Mouse (Mus musculus): Measurements from ENCODE around the gene 1700016D06Rik.
"Not testable (repeated sequence)": the region's sequence is repeated elsewhere in the genome, so short reads cannot be mapped to it uniquely, and the experiment has no call there.

The 1700016D06Rik gene

DNA sequence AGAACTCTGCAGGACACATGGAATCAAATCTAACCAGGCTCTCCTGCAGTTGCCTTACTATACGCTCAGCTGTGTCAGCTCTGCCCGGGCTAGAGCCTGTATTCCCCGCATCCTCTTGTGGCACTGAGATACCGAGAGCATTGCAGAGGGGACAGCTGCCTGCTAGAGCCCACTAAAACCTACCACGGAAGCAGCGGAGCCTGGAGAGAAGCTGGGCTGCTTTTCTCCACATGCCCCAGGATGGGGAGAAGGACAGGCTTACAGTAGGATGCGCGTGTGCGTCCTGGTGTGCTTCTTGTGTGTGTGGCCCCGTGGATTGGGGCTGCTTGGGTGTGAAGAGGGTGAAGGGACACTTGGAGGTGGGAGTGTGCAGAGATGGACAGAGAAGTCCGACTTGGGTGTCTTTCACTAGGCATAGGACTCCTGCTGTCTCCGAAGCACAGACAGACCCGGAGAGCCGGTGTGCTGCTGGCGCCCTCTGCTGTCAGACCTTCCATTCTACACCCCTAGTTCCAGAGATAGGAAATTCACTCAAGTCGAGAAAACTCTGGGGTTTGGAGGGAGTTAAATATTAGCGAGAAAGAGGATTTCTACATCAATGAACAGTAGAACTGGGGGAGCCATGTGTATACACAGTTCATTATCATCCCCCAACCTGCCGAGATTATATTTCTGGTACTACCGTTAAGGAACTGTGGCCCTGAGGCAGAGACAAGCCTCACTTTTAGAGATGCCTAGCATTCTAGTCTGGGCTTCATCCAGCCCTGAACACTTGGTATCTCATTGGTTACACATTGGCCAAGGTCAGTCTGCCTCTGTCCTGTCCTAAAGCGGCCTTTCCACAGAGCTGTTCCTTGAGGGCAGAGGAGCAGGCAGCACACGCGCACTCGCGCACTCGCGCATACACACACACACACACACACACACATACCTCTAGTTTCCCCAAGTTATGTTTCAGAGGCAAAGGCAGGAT is 517 bp downstream of the 1700016D06Rik start:
- peak; percentile 72 to 83 for DNase-seq

DNA sequence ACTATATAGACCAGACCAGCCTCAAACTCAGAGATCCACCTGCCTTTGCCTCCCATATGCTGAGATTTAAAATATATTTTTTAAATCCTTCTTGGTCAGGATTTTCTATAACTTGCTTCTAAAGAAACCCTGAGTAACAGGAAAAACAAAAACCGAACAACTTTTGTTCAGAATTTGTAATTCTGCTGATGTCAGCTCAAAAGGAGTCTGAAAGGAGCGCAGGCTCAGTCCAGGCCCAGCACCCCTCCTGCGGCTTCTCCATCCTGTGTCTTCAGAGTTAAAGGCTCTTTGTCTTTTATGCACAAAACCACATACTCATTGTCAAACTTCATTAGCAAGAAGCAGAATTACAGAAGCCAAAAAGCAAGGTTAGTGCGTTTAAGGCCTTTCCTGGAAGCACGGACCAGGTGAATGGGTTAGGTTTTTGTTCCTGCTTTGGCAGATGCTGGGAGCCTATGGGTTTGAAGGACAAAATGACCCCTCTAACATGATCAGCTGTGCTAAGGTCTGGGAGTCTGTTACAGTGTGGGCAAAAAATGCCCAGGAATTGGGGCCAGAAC is 1.3 kb downstream of the 1700016D06Rik start:
- no peak for DNase-seq

DNA sequence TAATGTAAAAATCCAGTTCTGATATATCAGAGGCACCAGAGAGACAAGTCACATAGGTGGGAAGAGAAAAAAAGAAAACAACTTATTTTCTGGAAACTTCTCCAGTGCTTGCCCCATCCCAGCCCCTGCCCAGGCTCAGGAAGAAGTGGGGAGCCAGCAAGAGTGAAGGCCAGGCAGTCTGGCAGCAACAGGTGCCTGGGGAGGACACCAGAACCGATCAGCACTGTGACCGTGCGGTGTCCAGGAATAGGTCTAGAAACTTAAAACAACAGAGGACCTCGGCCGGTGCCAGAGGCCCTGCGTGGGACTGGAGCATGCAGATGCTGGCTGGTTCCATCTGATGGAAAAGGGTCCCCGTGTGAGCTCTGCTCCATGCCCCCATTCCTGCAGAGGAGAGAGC is 3.4 kb downstream of the 1700016D06Rik start:
- no peak for DNase-seq

DNA sequence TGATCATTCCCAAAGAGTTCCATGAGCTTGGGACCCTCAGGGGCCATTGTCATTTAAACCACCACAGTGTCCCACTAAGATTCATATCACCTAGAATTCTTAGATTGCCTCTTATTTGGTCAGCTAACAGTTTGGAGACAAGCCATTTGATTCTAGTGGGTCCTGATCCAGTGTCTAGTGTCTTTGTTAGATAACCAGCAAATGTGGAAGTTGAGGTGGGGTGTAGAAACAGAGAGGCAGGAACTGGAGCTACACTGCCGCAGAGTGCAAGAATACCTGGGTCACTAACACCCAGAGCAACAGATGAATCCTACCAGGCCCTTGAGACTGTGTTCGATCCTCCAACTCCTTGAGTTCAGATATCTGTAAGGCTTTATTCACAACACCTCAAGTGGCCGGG is 4.7 kb downstream of the 1700016D06Rik start:
- DNase-seq: no peak

DNA sequence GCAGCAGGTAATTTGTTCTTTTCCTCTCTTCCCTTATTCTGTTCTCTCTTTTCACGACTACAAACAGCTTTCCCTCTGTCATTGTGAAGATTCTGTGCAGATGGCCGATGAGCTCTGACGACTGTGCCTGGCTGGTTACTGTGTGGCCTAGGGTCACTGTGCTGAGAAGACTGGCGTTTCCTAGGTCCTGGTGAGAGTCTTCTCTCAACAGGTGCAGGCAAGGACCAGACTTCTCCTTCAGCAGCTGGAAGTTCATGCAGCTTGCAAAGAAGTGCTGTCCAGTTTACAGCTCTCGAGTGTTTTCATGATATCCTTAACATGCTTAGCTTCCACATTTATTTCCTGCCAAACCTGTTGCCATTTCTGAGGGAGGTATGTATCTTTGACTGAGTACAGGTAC is 6.9 kb downstream of the 1700016D06Rik start:
- no peak for DNase-seq

DNA sequence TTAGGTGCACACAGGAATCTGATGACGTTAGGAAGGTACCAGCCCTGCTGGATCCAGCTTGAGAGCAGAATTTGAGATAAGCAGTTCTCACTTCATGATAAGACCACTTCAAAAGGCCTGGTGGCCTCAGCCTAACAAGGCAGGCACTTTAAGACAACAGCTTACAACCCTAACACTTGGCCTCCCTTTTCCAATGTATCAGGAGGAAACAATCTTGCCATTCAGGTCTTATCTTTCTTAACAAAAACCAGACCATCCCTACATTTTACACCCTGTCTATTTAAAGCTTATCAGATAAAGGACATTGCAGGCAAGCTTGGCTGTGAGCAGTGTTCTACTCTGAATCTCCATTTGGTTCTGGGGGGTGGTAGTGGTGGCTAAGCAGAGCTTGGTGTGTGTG is 8.4 kb downstream of the 1700016D06Rik start:
- no peak for DNase-seq

DNA sequence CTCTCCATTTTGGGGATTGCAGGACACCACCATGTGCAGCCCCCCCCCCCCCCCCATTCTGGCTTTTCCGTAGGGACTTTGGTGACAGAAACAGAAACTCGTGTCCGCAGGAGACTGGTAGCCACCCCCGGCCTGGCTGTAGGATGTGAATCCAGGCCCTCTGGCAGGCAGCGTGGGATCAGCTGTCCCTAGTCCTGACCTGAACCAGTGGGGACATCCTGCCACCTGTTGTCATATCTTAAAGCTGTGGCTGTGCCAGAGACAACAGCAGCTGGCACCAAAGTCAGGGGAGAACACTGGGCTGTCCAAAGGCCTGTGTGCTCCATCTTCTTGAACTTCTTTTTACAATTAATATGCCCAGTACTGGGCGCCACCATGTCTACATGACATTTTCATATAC is 9.1 kb downstream of the 1700016D06Rik start:
- no peak for DNase-seq

DNA sequence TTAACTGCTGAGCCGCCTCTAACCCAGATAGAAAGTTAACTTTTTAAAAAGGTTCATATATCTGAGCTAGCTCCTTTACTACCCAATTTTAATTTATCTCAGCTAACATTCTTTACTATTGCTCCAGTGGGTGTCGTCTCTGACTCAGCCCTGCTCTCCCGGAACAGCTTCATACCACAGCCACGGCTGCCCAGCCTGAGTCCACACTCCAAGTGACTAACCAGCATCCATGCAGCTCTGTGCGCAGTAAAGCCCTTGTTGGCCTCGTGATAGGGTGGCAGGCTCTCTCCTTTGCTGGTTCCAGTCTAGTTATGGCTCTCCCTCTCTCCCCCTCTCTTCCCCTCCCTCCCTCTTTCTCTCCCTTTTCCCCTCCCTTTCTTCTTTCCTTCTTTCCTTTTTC is 9.6 kb downstream of the 1700016D06Rik start:
- DNase-seq: no peak

DNA sequence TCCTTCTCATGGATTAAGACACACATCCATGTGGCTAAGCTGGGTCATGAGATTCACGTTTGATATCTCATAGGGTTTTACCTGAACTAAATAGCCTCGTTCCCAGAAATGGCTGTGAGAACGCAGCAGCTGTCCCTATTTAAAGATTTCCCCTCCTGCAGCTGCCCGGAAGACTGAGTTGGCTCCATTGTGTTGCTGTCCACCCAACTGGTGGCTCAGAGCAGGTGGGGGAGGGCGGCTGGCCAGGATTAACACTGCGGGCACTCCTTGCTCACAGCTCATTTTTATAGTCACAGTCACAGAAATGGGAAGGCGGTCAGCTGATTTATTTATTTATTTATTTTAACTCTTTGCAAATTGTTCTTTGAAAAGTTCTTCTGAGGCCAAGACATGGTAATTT is 10.9 kb downstream of the 1700016D06Rik start:
- DNase-seq: no peak

DNA sequence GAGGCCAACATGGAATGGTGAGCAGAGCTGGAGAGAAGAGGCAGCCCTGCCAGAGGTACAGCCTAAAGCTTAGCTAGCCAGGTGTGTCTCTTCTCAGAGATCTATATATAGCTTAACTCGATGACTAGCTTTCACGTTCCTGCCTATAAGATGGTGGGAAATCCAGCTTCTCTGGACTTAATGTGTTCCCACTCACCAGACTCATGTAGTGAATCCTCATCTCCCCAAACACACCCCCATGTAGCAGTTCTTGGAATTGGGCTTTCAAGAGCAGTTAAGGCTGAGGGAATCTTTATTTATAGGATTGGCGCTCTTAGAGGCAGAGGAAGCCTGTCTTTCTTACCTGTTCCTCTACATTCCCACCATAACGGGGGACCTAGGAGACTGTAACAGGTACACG is 13.6 kb downstream of the 1700016D06Rik start:
- no peak for DNase-seq

DNA sequence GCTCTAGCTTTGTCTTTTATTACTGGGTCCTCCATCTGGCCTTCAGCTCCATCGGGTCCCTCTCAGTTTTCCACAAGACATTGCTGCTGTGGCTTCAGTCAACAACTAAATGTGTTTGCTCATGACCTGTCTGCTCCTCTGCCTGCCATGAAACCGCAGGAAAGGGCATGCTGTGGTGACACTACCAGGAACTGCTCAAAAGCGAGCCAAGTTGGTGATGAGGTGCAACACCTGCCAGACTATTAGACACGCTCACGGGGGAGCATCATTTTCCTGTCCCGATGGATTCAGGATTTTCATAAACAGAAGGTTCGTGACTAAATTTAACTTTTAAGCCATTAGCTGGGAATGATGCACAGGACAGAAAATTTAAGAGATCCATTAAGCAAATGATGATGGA is 16.3 kb downstream of the 1700016D06Rik start:
- DNase-seq: no peak

DNA sequence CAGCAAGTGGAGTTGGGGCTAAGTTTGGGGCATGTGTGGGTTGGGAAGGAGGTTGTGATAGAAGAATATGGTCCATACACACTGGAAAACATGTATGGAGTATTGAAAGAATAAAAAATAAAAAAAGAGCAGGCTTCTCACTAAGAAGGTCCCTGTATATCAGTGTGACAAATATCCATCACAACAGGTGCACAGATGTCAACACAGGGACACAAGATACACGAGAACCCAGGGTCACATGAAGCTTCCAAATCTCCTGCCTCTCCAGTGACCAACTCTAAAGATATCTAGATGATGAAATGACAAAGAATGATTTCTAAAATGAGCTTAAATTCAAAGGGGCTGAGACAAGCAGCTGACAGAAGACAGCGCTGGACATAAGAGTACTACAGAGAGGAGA is 32.6 kb downstream of the 1700016D06Rik start:
- DNase-seq: no peak

DNA sequence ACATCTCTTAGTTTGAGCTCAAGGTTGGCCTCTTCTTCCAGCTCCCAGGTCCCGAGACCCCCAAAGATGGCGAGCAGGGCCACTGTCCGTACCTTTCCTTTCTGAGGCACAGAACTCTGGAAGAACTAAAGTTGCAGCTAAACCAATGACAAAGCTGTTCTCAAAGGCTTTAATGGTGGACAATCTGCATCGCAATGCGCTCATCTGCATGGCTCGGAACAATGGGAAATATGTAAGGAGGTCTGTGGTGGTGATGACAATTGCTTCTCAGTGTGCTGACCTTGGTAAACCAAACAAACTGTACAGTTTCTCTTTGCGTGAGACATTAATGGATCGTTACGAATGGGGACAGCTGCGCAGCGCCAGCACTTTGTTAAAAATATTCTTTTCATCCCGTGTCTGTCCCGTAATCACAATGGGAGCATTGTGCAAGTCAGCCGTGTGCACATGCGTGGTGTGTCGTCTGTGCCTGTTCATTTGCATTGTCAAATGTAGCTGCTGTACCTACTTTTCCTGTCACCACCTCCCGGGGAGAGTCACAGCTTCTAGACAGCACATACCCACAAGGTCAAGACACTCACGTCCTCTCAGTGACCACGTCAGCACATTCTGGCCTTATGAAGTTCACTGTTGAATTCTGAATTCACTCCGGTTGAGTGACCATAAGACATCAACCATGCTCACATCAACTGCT is 34.7 kb downstream of the 1700016D06Rik start:
- DNase-seq: not testable (repeated sequence)

DNA sequence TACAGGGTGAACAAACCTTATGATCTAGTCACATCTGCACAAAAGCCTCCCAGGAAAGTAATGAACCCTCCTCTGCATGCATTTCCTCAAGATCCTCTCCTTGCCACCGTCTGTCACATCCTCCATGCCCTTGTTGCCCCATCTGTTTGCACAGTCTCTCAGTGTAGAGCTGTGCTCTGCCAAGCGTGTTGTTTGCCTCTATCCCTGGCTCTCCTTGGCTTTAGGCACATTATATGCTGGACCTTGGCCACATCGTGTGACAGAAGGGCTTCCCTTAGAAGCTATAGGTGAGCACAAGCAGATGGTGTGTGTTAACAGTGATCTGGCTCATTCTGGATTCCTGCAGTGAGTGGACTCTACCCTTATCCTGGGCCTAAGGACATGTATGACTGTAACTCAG is 38.9 kb downstream of the 1700016D06Rik start:
- DNase-seq: no peak

DNA sequence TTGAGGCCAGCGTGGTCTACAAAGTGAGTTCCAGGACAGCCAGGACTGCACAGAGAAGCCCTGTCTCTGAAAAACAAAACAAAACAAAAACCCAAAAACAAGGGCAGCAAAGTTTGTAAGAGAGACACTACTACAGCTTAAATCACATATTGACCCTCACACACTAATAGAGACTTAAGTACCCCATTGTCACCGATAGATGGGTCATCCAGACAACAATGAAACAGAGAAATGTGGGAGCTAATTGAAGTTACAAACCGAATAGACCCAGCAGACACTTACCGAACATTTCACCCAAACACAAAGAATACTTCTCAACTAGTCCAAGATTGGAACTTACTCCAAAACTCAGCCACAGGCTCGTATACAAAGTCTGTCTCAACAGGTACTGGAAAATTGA is 50.8 kb downstream of the 1700016D06Rik start:
- no peak for DNase-seq

DNA sequence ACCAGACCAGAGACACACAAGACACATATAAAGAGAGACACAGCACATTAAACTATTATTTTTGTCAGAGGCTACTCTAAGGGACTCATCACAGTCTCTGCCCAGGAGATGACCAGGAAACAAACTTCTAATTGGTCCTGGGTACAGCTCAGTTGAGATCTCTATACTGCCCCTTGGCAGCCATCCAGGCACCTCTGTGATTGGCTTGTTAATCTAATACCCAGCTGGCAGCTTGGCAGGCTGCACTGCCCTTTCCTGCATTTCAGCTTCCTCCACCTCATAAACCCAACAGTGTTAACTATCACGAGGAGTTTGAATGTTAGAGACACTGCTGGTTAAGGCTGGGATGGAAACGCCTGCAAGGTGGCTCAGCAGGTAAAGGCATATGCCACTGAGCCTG is 57.7 kb downstream of the 1700016D06Rik start:
- DNase-seq: no peak

DNA sequence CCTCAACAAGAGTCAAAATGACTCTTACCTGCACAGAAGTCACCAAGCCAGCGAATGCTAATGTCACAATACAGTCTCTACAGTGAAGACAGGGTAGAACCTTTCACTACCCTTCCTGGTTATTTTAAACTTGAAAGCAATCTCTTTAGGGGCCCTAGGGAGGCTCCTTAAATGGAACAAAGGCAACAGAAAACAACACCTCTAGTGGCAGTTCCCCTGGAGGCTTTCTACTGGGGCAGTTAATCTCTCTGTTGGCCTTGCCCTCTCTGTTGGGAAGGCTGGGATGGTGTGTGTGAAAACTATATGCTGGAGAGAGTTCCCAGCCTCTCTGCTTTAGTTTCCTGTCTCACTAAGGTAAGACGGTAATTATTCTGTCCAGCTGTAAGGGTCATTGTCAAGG is 60.3 kb downstream of the 1700016D06Rik start:
- no peak for DNase-seq

DNA sequence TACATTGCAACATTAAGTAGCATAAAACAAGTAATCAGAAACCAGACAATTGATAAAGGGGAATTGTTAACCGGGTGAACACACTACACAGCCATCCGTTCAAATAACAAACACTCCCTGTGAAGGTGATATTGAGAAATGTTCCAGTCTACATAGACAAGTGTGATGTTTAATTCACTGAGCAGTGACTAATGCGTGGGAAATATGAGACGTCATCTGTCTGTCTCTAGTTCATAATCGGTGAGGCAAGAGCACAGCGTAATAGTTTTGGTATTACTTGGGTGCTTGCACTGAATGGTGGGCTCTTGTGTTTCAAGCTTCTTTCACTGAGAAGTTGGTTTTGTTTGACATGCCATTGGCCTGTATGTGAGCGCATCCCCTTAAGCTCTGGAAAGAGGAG is 63.3 kb downstream of the 1700016D06Rik start:
- DNase-seq: no peak

DNA sequence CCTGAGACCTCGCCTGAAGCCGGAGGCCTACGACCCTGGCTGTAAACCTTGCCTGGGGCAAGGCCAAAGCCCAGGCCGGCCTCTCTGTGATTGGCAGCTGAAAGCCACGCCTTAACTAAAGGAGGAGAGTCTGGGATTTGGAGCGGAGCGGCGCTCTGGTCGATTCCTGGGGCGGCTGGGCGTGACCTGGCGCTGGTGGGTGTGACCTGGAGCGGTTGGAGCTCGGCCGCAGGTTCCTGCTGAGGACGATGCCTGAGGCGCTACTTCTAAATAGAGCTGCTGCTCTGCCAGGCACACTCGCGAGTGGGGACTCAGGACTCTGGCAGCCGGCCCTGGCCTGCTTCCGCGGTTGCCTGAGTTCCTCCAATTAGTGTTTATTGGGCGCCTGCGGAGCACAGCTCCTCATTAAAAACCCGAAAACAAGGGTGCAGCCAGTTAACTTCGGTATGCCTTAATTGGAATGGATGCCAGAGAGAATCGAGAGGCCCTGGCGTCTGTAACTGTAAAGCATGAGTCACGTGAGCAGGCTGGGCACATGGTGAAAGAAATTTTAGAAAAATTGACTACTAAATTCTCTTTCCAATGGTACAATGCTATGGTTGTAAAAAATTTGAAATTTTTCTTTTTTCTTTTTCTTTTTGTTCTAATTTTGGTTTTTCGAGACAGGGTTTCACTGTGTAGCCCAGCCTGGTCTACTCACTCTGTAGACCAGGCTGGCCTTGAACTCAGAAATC is 64.4 kb downstream of the 1700016D06Rik start:
- peak; percentile 92 to 95 for DNase-seq

DNA sequence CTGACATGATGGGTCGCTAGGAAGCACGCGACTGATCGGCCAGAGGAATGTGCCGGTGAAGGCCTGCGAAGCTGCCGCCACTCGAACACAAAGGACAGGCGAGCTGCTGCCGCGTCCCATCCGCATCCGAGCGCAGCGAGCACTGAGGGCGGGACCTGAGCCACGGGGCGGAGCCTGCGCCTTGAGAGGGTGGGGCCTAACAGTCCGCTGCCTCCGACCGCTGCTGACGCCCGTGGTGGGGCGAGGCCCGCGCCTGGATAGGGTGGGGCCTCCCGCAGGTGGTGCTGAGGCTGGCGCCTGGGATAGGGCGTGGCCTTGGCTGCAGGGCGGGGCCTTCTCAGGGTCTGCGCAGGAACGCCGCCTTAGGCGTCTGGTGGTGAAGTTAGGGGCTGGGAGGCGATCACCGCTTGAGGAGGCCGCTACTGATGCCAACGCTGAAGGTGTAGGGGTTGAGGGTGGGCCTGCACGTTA is 65.2 kb downstream of the 1700016D06Rik start, which contains the start of gene Ankrd10:
Gene Ankrd10 (minus strand): TSS at position 147 of the 471 bp plus-strand sequence.
- DNase-seq: peak; percentile 97 to 98

DNA sequence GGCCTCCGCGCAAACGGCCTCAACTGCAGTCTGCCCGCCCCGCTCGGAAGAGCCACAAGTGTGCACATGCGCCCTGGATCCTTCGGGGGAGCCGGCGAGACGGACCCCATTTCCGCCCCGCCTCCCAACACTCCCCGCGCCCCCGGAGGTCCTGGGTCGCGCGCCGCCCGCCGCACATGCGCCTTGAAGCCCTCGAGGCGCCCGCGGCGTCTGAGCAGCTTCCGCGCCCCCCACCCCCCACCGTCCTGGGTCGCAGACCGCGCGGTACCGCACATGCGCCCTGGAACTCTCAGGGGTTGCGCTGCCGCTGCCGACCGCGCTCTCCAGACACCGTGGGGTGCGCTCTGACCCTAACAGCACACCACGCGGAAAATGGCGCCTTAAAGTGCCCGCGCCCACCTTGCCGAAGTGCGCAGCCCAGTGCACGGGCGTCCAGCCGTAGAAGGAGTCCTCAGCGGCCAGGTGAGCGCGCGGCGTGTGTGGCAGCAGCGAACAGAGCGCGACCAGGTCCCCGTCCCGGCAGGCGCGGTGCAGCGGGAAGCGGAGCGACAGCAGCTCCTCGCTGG is 65.8 kb downstream of the 1700016D06Rik start:
- DNase-seq: peak; percentile 75 to 76

DNA sequence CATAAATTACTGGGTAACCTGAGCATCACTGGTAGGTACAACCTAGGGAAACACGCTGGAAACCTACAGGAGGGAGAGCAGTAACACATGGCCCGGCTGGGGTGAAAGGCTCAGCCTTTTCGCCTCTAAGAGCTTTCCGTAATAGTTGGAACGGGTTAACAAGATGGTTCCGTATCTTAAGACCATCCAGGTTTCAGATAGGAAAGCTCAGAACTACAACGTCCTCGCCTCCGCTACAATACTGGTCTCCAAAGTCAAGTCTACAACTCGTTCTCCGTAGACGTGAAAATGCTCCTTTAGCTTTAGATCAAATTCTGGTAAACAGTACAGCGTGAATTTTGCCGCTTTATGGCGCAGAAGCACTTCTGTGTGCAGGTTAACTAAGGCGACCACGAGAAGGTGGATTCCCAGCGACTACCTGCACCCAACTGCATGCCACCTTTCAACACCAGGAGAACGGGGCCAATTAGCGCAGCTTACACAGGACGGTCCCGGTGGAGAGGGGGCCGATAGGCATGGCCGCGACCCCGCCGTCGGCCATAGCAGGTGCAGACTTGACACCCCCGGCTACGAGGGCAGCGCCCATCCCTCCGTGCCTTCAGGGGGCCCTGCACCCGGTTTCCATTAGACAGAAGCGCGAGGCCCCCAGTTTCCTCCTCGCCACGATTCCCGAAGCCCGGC is 66.4 kb downstream of the 1700016D06Rik start:
- DNase-seq: no peak

Measured in kidney, adult 8-10 months (tissue).